Comparison of ENCODE assay signal across 12 mouse cellular contexts in genomic region chr6:146113085-146113484, GRCm38 (mm10).
A peak's percentile ranks its signal among the peaks of the same experiment; 100 is the strongest.
DNase-seq lines count a peak whose midpoint lies in the region; ATAC-seq lines count a peak whose summit lies in the region.
"Had no signal": no experiment of that assay in that cellular context is flagged by ENCODE, and none has a peak within 500 bp of the region (broad histone marks: within the 10 kb centered on the region; RNA-seq: fewer than 3 reads in every experiment).

No protein-coding gene starts in this region.

- H3K36me3 ChIP-seq in forebrain, embryonic 13.5 days (ENCODE audit: poor library complexity, severe bottlenecking): no peaks in the 10 kb centered on the region
- no peaks in the 10 kb centered on the region for H3K36me3 ChIP-seq in forebrain, embryonic 12.5 days (replicated peaks)

- peak; percentile 25; the same call in 1 of the 2 replicates for ATAC-seq in forebrain, embryonic 13.5 days
- ATAC-seq in forebrain, embryonic 12.5 days (ENCODE audit: low FRiP score): no peak
- no peak for ATAC-seq in activated CD4-positive, CD25-positive, alpha-beta regulatory T cell, adult 4 months

- H3K27ac ChIP-seq in forebrain, embryonic 13.5 days: no peak overlapping the region
- H3K27ac ChIP-seq in forebrain, embryonic 12.5 days: no peak overlapping the region

- H3K4me2 ChIP-seq in forebrain, embryonic 13.5 days: no peak overlapping the region
- no peak overlapping the region for H3K4me2 ChIP-seq in forebrain, embryonic 12.5 days

- no peaks in the 10 kb centered on the region for H3K27me3 ChIP-seq in forebrain, embryonic 13.5 days
- H3K27me3 ChIP-seq in forebrain, embryonic 12.5 days: no peaks in the 10 kb centered on the region

- DNase-seq in spleen, adult 18-20 months: peak; percentile 16 to 32
- no peak for DNase-seq in spleen, adult 12 weeks (ENCODE audit: low spot score)
- peak; percentile 48 for DNase-seq in lung, postnatal 25 days (ENCODE audit: low spot score)
- DNase-seq in ovary, postnatal 36 days (ENCODE audit: low spot score): no peak
- DNase-seq in adrenal gland, adult (ENCODE audit: inconsistent age in 2 of 2, low spot score in 1 of 2): no peak
- DNase-seq: cerebellum, adult 9-11 months; gastrocnemius, postnatal 14 days; heart, postnatal 10 days; layer of hippocampus, postnatal 36 days had no signal

- WGBS in forebrain, embryonic 13.5 days: 80% methylated on average over 4 of the region's 4 CpGs
- WGBS in forebrain, embryonic 12.5 days: 93% methylated on average over 4 of the region's 4 CpGs

- H3K9ac ChIP-seq in forebrain, embryonic 13.5 days: no peak overlapping the region
- no peak overlapping the region for H3K9ac ChIP-seq in forebrain, embryonic 12.5 days

- H3K9me3 ChIP-seq in forebrain, embryonic 13.5 days (replicated peaks): no peaks in the 10 kb centered on the region
- no peaks in the 10 kb centered on the region for H3K9me3 ChIP-seq in forebrain, embryonic 12.5 days

- peaks cover 40% of the 10 kb centered on the region for H3K4me1 ChIP-seq in forebrain, embryonic 13.5 days
- H3K4me1 ChIP-seq in forebrain, embryonic 12.5 days: peaks cover 44% of the 10 kb centered on the region

- H3K4me3 ChIP-seq in forebrain, embryonic 13.5 days: no peak overlapping the region
- H3K4me3 ChIP-seq in forebrain, embryonic 12.5 days (replicated peaks): no peak overlapping the region

Comparison
In these comparisons a context has a peak if more than half of its experiments do, and no peak if none do; other contexts are left out.
1. DNase-seq: peak in spleen, adult 18-20 months (2 of 2) and lung, postnatal 25 days (single experiment); none in spleen, adult 12 weeks (single experiment), ovary, postnatal 36 days (single experiment) and adrenal gland, adult (0 of 2).